Mouse (Mus musculus) kidney, postnatal 14 days (tissue): ENCODE results near the gene Lcn9.

Experiments used
- DNase-seq: peaks from one replicate; pipeline ENCODE4 v3.0.0; 2022; ENCODE audit warnings: mixed read lengths

Gene Lcn9

GRCm38 (mm10) chr2:25850330-25850729 lies 27.4 kb downstream of the Lcn9 start:
- peak; percentile 28 for DNase-seq

- peak; percentile 61 for DNase-seq
Measured at GRCm38 (mm10) chr2:25852626-25853025, 29.7 kb downstream of the Lcn9 start.

- no peak for DNase-seq
Measured at GRCm38 (mm10) chr2:25853998-25854397, 31.0 kb downstream of the Lcn9 start.

GRCm38 (mm10) chr2:25859891-25860290 lies 36.9 kb downstream of the Lcn9 start:
- no peak for DNase-seq

- peak; percentile 23 for DNase-seq
Measured at GRCm38 (mm10) chr2:25862038-25862437, 39.1 kb downstream of the Lcn9 start.

GRCm38 (mm10) chr2:25862696-25863270 lies 39.8 kb downstream of the Lcn9 start:
- DNase-seq: no peak

GRCm38 (mm10) chr2:25863337-25864131 lies 40.6 kb downstream of the Lcn9 start, which contains the start of gene Kcnt1:
TSS of gene Kcnt1 (plus strand) at chr2:25863734.
- peak; percentile 65 for DNase-seq

- no peak for DNase-seq
Measured at GRCm38 (mm10) chr2:25864230-25864629, 41.3 kb downstream of the Lcn9 start.

- DNase-seq: peak; percentile 17
Measured at GRCm38 (mm10) chr2:25865412-25865811, 42.5 kb downstream of the Lcn9 start.

GRCm38 (mm10) chr2:25866656-25867055 lies 43.7 kb downstream of the Lcn9 start:
- DNase-seq: no peak
